Mouse (Mus musculus) spleen, postnatal 36 days (tissue): ENCODE measurements around the gene Zbtb33.

Experiments used
- DNase-seq, 2 experiments: peaks; one replicate each; pipeline ENCODE4 v3.0.0; 2022; ENCODE audit warnings: low spot score in 2 of 2, mixed read lengths in 1 of 2

Gene Zbtb33

DNA sequence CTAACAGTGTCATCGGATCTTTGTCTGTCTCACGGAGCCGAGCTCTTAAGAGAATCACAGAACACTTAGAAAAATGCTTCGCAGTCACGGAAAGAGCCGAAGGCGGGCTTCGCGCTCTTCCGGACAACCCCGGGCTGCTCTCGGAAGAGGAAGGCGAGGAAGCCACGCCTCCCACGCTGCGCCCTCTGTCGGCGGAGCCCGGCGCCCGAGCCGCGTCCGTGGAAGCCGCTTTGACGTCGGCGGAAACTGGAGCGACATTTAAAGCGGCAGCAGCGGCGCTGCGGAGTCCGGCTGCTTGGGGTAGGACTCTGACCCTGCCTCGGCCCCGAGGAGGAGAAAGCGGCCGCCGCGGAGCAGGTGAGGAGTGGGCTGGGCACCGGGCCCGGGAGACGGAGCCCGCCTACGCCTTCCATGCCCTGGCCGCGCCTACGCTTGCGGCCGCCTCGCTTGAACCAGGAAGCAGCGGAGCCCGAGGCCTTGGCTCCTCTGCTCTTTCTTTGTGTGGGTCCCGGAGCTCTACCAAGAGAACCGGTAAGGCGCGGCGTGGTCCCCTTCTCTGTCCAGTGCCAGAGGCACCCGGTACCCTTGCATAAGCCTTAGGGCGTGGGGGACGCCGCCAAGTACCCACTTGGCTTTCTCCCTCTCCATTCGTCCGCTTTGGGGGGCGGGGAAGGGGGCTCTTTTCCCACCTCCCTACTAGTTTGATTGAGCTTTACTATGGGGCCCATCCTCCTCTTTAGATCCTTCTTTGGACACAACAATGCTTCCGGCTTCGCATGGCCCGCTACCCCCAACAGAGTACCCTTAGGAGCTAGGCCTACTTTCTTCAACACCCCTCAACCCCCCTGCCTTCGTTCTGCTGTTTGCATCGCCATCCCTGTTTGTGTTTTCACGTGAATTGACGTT lies at the start of gene Zbtb33:
TSS of gene Zbtb33 (plus strand) at position 242 of the 906 bp plus-strand sequence.
- peak; percentile 83 to 85 for DNase-seq

- DNase-seq: no peak
These were observed 30.5 kb upstream of the Zbtb33 start for GRCm38 (mm10) chrX:38159097-38159496.

DNA sequence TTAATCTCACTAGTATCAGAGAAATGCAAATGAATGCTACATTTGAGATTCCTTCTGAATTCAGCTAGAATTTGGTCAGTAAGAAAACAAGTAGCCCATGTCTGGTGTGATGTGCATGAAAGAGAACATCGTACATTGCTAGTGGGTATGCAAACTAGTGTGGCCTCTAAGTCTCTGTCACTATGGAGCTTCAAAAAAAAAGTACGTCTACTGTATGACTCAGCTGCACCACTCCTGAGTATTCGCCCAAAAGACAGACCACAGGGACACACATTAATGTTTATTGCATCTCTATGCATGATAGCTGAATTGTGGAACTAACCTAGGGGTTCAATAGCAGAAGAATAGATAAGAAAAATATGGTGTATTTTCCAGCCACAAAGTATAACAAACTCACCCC lies 24.3 kb upstream of the Zbtb33 start:
- no peak for DNase-seq

DNA sequence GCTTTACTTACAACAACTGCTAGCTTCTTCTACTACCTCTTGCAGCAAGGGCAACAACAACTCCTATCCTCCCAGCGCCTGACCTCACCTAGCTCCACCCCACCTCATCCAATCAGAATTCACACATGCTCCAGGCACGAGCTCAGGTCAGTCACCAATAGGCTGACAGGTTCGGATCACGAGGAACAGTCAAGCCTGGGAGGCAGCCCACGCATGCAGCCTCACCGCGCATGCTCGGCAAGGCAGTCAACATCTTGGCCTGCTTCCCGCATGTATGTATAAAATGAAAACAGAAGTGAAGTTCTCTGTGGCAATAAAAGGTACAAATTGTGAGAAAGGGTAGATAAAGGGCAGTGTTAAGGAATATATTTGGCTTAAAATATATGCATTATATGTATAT lies 23.5 kb upstream of the Zbtb33 start:
- no peak for DNase-seq

DNA sequence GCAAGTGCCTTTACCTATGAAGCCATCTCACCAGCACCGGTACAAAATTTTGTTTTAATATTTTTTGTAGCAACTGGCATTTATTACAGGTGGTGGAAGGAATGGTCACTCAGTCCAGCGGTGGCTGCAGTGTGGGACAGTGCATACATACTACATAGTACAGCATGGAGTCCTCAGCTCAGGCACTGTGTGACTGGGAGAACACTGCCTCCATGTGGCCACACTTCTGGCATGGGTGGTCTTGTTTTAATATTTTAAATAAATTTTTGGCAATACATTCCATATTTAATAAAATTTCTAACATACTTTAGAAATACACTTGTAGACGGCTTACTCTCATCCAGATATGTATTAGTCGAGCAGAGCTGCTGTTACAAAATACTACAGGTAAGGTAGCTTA lies 23.0 kb upstream of the Zbtb33 start:
- DNase-seq: no peak

DNA sequence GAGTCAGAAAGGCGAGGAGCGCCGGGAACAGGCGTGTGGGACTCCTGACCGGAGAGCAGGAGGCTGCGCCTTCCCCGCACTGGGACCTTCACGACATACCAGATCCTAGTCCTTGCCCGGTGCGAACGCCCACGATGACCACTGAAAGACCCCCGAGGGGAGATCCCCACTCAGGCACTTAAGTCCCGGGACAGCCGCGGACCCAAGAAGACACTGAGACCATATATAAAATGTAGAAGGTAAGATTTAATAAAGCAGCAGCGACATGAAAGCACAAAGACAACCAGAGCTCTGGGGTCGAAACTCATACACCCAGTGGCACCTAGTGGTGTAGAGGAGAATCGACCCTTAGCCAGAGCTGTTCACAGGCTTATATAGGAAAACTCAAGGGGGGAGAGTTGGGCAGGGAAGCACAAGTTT lies 9.7 kb upstream of the Zbtb33 start:
- peak; percentile 34 to 41 for DNase-seq

DNA sequence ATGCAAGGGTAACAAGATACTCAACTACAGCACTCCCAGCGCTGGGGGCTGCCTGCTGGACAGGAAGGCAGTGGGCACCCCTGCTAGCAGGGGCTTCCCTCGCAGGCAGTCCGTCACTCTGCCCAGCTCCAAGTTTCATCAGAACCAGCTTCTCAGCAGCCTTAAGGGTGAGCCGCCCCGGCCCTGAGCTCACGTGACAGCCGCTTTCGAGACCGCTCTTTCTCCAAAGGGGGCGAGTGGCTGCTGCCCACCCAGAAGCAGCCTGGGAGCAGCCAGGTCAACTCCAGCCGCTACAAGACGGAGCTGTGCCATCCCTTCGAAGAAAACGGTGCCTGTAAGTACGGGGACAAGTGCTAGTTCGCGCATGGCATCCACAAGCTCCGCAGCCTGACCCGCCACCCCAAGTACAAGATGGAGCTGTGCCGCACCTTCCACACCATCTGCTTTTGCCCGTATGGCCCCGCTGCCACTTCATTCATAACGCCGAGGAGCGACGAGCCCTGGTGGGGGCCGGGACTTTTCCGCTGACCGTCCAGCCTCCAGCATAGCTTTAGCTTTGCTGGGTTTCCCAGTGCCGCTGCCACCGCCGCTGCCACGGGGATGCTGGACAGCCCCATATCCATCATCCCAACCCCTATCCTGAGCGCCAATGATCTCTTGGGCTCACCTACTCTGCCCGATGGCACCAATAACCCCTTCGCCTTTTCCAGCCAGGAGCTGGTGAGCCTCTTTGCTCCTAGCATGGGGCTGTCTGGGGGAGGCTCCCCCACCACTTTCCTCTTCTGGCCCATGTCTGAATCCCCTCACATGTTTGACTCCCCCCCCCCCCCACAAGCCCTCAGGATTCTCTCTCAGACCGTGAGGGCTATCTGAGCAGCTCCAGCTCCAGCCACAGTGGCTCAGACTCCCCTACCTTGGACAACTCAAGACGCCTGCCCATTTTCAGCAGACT lies 8.7 kb upstream of the Zbtb33 start:
- DNase-seq: peak in 1 of 2 experiments; percentile 1

GRCm38 (mm10) chrX:38181608-38182258 lies 7.9 kb upstream of the Zbtb33 start:
- peak; percentile 56 to 64 for DNase-seq

GRCm38 (mm10) chrX:38185520-38185919 lies 4.1 kb upstream of the Zbtb33 start:
- no peak for DNase-seq

GRCm38 (mm10) chrX:38190458-38190764 lies 818 bp downstream of the Zbtb33 start:
- DNase-seq: no peak

- DNase-seq: no peak
These were observed 12.2 kb downstream of the Zbtb33 start for GRCm38 (mm10) chrX:38201816-38202215.

- peak in 1 of 2 experiments; percentile 2 for DNase-seq
These were observed 17.8 kb downstream of the Zbtb33 start for GRCm38 (mm10) chrX:38207392-38207791.

DNA sequence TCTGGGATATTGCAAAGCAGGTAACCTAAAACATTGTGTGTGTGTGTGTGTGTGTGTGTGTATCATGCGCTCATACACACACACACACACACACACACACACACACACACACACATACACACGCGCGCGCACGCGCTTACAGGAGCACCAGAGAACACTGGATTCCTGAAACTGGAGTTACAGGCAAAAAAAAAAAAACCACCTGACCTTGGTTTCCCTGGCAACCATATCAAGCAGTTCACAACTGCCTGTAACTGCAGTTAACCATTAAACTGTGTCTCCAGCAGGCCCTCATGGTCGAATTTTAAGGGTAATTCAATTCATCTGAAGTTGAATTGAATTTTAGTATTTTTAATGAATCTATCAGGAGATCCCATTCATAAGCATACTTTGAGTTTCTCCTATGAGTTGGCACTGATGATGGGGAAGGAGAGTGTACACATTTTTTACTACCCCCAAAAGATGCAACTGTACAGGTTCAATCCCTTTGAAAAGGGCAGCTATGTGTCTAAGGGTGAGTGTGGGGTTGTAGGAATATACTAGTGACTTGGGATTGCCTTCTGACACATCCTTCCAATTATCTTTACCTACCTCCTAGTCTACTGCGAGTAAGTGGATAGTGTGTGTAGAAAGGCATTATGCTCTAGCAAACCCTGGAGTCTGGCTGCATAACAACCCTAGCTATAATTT lies 27.5 kb downstream of the Zbtb33 start:
- no peak for DNase-seq

GRCm38 (mm10) chrX:38217676-38217991 lies 28.0 kb downstream of the Zbtb33 start:
- DNase-seq: no peak

DNA sequence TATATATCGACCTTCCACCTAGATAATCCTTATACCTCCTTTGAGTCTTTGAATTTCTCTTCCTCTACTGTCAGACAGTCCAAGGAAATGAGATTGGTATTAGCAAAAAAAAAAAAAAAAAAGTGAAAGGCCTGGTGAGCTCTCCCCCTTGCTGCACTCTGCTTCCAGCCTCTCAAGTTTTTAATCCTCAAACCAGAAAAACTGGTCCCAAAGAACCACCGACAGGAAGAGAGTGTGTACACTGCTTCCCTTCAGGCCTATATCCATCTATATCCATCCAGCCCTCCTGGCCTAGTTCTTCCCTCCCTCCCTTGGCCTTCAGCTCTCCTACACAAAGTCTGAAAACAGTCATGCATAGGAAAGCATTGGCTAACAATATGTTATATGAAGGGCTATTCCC lies 33.2 kb downstream of the Zbtb33 start:
- no peak for DNase-seq

DNA sequence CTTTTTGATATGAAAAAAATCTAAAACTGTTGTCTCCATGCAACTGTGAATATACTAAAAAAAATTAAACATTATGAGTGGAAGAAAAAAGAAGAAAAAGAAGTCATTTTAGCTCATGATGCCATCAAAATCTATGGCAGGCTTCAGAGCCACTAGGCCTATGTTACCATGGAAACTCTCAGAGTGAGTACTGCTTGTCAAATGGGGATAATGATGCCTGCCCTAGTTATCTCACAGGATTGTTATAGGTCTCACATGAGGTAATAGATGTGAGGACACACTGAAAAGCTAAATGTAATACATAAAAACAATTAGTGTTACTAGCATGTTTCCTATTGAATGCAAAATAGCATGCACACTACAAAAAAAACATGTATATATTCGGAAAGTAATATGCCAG lies 40.3 kb downstream of the Zbtb33 start:
- no peak for DNase-seq

- peak; percentile 11 to 17 for DNase-seq
These were observed 48.1 kb downstream of the Zbtb33 start for GRCm38 (mm10) chrX:38237731-38238130.
